Mouse (Mus musculus): Measurements from ENCODE around the gene Lcn8. TPM values are rescaled to one million over a fixed set of nuclear protein-coding genes. Genes with fewer than 3 reads are reported as not detected.

Gene Lcn8
- polyA plus RNA-seq, 1 experiment from 2014 or later = not detected

DNA sequence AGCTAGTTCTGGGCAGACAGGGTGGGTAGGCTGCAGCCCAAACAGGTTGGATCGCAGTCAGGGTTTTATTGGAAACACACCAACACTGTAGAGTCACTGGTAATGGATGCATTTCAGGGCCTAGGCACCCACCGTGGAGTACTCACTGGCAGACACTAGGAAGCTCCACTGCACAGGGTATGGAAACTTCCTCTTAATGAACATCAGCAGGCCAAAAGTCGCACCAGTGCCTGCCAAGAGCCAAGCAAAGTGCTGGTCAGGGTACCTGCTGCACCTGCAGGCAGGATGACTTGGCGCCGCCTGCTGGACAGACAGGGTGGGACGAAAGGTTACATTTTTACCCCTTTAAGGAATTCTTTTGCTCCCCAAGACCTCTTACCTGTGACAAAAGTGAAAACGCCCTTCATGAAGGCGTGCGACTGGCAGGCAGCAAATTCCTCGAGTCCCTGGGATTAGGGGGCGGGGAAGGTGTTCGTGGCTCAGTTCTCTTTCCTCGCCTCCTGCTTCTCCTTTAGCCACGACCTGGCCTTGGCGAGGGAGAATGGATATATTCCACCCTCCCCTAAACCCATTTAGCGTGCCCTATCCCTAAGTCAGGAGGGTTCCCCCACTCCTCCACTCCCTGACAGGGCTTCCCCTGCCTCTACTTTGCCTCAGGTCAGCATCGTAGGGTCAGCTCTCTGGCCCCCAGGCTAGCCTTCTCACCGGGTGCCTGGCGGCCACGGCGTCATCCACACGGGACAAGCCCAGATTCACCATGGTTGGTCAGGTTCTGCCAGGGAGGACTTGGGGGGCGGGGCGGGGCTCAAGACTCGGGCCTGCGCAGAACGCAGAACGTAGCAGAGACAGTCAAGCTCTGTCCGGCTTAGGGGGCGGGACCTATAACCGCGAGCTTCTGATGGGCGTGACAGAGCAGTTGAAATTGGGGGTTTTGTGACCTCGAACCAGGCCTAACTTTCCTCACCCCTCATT, 31.4 kb upstream of the Lcn8 start, which contains the start of gene Tmem141:
Gene Tmem141, minus strand, starts transcription at position 777 of the 972 bp plus-strand sequence.
- H3K27ac ChIP-seq (ENCODE audit: low read length) = peak within 1 kb of the TSS; percentile 39; the same call in 1 of the 2 replicates
- H3K9me3 ChIP-seq (ENCODE audit: control insufficient read depth, low read depth, low read length) = no peaks in the 10 kb centered on the region
- WGBS = 5% methylated on average over 34 of the region's 34 CpGs
- peak within 1 kb of the TSS; percentile 48 for H3K4me3 ChIP-seq (ENCODE audit: low read depth, low read length)
- peaks cover 4% of the 10 kb centered on the region; the same call in 1 of the 2 replicates for H3K4me1 ChIP-seq (ENCODE audit: control insufficient read depth, insufficient read depth, low read length)
- peaks cover 12% of the 10 kb centered on the region; the same call in 1 of the 2 replicates for H3K27me3 ChIP-seq (ENCODE audit: control insufficient read depth, insufficient read depth, low read length)
- ATAC-seq (ENCODE audit: insufficient number of reproducible peaks, insufficient read depth, low FRiP score, low read depth) = peak; percentile 91
- H3K36me3 ChIP-seq (ENCODE audit: control insufficient read depth, insufficient read depth, low read length) = no peaks in the 10 kb centered on the region
- H3K4me2 ChIP-seq (replicated peaks; ENCODE audit: low read depth, low read length) = peak within 1 kb of the TSS; percentile 76
- H3K9ac ChIP-seq (replicated peaks; ENCODE audit: low read depth, low read length) = peak within 1 kb of the TSS; percentile 36; the same call in 1 of the 2 replicates

DNA sequence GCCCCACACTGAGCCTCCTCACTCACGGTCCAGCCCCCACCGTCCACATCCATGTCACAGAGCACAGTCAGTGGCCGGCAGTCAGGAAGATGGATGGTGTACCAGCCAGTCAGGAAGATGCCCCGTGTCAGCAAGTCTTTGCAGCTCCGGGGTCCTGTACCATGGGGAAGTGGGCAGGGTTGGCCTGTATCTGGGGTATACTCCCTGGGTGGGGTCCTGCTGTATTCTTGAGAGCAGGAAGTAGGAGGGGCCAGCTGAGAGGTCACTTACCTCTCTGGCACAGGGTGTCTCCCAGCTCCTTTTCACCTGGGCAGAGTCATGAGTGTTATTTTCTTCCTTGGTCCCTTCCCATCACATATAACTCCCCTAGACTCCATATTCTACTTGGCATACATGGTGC, 26.9 kb upstream of the Lcn8 start:
- Histone ChIP-seq H3K27me3 (ENCODE audit: control insufficient read depth, insufficient read depth, low read length) (no peaks in the 10 kb centered on the region), H3K4me3 (ENCODE audit: low read depth, low read length) (no peak overlapping the region), H3K36me3 (ENCODE audit: control insufficient read depth, insufficient read depth, low read length) (no peaks in the 10 kb centered on the region), H3K4me2 (replicated peaks; ENCODE audit: low read depth, low read length) (no peak overlapping the region), H3K9me3 (ENCODE audit: control insufficient read depth, low read depth, low read length) (no peaks in the 10 kb centered on the region), H3K27ac (ENCODE audit: low read length) (no peak overlapping the region), H3K4me1 (ENCODE audit: control insufficient read depth, insufficient read depth, low read length) (peaks cover 3% of the 10 kb centered on the region; the same call in 1 of the 2 replicates), H3K9ac (replicated peaks; ENCODE audit: low read depth, low read length) (no peak overlapping the region)
- WGBS = 41% methylated on average over 5 of the region's 5 CpGs
- no peak for ATAC-seq (ENCODE audit: insufficient number of reproducible peaks, insufficient read depth, low FRiP score, low read depth)

DNA sequence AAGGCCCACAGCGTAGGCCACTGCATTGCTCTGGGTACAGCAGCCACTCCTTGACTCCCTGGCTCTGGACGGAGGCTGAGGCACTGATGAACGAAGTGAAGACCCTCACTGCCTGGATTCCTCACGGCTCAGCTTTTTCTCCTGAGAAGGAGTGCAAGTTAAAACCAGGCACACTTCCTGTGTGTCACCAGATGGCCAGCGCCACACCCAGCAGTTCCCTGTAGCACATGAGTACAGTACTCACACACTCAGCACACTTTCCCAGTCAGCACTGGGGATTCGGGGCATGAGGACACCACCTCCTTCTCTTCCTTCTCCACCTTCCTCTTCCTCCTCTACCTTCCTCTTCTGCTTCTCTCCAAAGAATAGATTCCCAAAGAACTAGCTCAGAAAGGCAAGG, 25.1 kb upstream of the Lcn8 start, which contains the start of gene Fcna:
Gene Fcna, minus strand, starts transcription at position 220 of the 400 bp plus-strand sequence.
- Histone ChIP-seq H3K27me3 (ENCODE audit: control insufficient read depth, insufficient read depth, low read length) (no peaks in the 10 kb centered on the region), H3K27ac (ENCODE audit: low read length) (no peak within 1 kb of the TSS), H3K9me3 (ENCODE audit: control insufficient read depth, low read depth, low read length) (no peaks in the 10 kb centered on the region), H3K4me3 (ENCODE audit: low read depth, low read length) (no peak within 1 kb of the TSS), H3K9ac (replicated peaks; ENCODE audit: low read depth, low read length) (no peak within 1 kb of the TSS), H3K4me2 (replicated peaks; ENCODE audit: low read depth, low read length) (no peak within 1 kb of the TSS), H3K4me1 (ENCODE audit: control insufficient read depth, insufficient read depth, low read length) (no peaks in the 10 kb centered on the region), H3K36me3 (ENCODE audit: control insufficient read depth, insufficient read depth, low read length) (no peaks in the 10 kb centered on the region)
- WGBS = 83% methylated on average over 6 of the region's 6 CpGs
- no peak for ATAC-seq (ENCODE audit: insufficient number of reproducible peaks, insufficient read depth, low FRiP score, low read depth)

DNA sequence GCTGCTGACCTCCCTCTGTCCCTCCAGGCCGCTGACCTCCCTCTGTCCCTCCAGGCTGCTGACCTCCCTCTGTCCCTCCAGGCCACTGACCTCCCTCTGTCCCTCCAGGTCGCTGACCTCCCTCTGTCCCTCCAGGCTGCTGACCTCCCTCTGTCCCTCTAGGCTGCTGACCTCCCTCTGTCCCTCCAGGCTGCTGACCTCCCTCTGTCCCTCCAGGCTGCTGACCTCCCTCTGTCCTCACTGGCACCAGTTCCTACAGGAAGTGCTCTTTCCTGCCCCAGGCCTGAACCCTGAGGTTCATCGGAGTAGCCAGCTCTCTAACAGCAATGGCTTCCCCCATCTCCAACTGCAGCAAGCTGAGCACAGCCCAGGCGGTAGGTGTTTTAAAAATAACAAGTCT, 24.2 kb upstream of the Lcn8 start:
- Histone ChIP-seq H3K4me2 (replicated peaks; ENCODE audit: low read depth, low read length) (no peak overlapping the region), H3K4me1 (ENCODE audit: control insufficient read depth, insufficient read depth, low read length) (no peaks in the 10 kb centered on the region), H3K36me3 (ENCODE audit: control insufficient read depth, insufficient read depth, low read length) (no peaks in the 10 kb centered on the region), H3K4me3 (ENCODE audit: low read depth, low read length) (no peak overlapping the region), H3K27me3 (ENCODE audit: control insufficient read depth, insufficient read depth, low read length) (no peaks in the 10 kb centered on the region), H3K9ac (replicated peaks; ENCODE audit: low read depth, low read length) (no peak overlapping the region), H3K27ac (ENCODE audit: low read length) (no peak overlapping the region), H3K9me3 (ENCODE audit: control insufficient read depth, low read depth, low read length) (no peaks in the 10 kb centered on the region)
- ATAC-seq (ENCODE audit: insufficient number of reproducible peaks, insufficient read depth, low FRiP score, low read depth) = no peak
- WGBS = 47% methylated on average over 4 of the region's 4 CpGs

DNA sequence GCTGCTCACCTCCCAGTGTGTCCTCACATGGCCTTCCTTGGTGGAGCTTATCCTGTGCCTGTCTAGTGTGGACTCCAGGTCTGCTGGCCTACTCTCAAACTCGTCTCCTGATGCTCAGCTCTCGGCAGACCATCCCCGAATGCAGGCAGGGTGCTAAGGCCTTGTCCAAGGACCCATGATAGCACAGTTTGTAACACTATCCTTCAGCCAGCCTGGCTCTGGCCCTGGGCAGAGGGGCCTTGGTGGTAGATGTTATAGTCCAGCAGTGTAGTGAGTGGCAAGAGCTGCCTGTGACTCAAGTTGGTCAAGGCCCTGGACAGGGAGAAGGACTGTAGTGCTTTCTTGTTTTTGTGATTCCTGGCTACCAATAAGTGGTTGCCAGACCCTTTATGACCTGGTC, 19.3 kb upstream of the Lcn8 start:
- no peaks in the 10 kb centered on the region for H3K4me1 ChIP-seq (ENCODE audit: control insufficient read depth, insufficient read depth, low read length)
- no peak overlapping the region for H3K4me2 ChIP-seq (replicated peaks; ENCODE audit: low read depth, low read length)
- H3K27ac ChIP-seq (ENCODE audit: low read length) = no peak overlapping the region
- no peaks in the 10 kb centered on the region for H3K9me3 ChIP-seq (ENCODE audit: control insufficient read depth, low read depth, low read length)
- ATAC-seq (ENCODE audit: insufficient number of reproducible peaks, insufficient read depth, low FRiP score, low read depth) = no peak
- 79% methylated on average over 3 of the region's 3 CpGs for WGBS
- H3K4me3 ChIP-seq (ENCODE audit: low read depth, low read length) = no peak overlapping the region
- no peaks in the 10 kb centered on the region for H3K36me3 ChIP-seq (ENCODE audit: control insufficient read depth, insufficient read depth, low read length)
- H3K9ac ChIP-seq (replicated peaks; ENCODE audit: low read depth, low read length) = no peak overlapping the region
- H3K27me3 ChIP-seq (ENCODE audit: control insufficient read depth, insufficient read depth, low read length) = no peaks in the 10 kb centered on the region

DNA sequence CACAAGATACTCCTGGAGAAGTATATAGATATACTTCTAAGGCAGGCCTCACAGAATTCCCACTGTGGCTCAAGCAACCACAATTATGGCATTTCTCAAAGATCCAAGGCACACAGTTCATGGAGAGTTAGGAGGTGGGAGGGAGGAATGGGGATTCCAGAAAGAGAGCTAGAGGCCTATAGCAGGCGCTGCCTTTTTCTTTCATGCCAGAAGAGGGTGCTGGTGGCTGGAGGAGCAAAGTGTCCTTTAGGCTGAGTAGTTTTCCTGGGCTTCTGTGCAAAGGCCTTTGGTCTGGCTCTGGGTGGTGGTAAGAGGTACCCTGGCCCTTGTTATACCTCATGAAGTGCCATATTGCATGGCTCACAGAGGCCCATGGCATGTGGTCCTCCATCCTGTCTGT, 18.9 kb upstream of the Lcn8 start:
- no peaks in the 10 kb centered on the region for H3K4me1 ChIP-seq (ENCODE audit: control insufficient read depth, insufficient read depth, low read length)
- no peak overlapping the region for H3K4me3 ChIP-seq (ENCODE audit: low read depth, low read length)
- no peak overlapping the region for H3K27ac ChIP-seq (ENCODE audit: low read length)
- no peaks in the 10 kb centered on the region for H3K36me3 ChIP-seq (ENCODE audit: control insufficient read depth, insufficient read depth, low read length)
- H3K4me2 ChIP-seq (replicated peaks; ENCODE audit: low read depth, low read length) = no peak overlapping the region
- ATAC-seq (ENCODE audit: insufficient number of reproducible peaks, insufficient read depth, low FRiP score, low read depth) = no peak
- WGBS = 43% methylated on average over 1 of the region's 1 CpGs
- no peaks in the 10 kb centered on the region for H3K27me3 ChIP-seq (ENCODE audit: control insufficient read depth, insufficient read depth, low read length)
- H3K9ac ChIP-seq (replicated peaks; ENCODE audit: low read depth, low read length) = no peak overlapping the region
- no peaks in the 10 kb centered on the region for H3K9me3 ChIP-seq (ENCODE audit: control insufficient read depth, low read depth, low read length)

DNA sequence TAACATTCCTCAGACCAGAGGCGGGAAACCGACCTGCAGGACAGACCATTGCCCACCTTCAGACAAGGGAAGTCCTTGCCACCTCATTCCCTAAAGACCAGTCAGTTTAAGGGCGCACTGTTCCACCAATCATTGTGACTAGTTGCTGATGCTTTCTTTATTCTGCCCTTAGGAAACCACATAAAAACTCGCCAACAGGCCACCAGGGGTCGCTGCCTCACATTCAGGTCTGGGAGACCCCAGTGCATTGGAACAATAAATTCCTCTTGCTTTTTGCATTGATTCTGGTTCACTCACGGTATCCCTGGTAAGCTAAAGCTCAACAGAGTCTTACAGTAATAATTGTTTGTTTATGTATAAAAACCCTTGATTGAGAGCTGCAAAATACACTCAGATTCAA, 13.0 kb upstream of the Lcn8 start:
- Histone ChIP-seq H3K9me3 (ENCODE audit: control insufficient read depth, low read depth, low read length) (no peaks in the 10 kb centered on the region), H3K4me3 (ENCODE audit: low read depth, low read length) (no peak overlapping the region), H3K4me2 (replicated peaks; ENCODE audit: low read depth, low read length) (no peak overlapping the region), H3K4me1 (ENCODE audit: control insufficient read depth, insufficient read depth, low read length) (no peaks in the 10 kb centered on the region), H3K36me3 (ENCODE audit: control insufficient read depth, insufficient read depth, low read length) (no peaks in the 10 kb centered on the region), H3K9ac (replicated peaks; ENCODE audit: low read depth, low read length) (no peak overlapping the region), H3K27ac (ENCODE audit: low read length) (no peak overlapping the region), H3K27me3 (ENCODE audit: control insufficient read depth, insufficient read depth, low read length) (no peaks in the 10 kb centered on the region)
- WGBS = 17% methylated on average over 6 of the region's 6 CpGs
- ATAC-seq (ENCODE audit: insufficient number of reproducible peaks, insufficient read depth, low FRiP score, low read depth) = no peak

DNA sequence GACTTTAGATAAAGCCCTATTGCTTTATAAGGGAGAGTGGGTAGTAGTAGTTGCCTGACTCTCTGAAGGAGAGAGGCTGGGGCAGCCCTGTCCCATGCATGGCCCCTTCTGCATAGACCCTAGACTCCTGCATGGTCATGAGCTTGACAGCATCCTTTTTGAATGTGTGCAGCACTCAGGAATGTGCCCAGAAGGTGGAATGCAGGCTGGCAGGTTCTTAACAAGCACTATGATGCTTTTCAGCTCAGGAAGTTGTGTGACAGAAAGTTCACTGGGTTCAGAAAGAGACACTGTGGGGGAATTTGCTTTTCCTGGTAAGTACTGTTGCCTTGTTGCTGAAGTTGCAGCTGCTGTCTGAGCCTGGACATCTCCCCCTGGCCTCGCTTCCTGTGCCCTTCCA, 1.6 kb downstream of the Lcn8 start:
- H3K27me3 ChIP-seq (ENCODE audit: control insufficient read depth, insufficient read depth, low read length) = no peaks in the 10 kb centered on the region
- H3K9me3 ChIP-seq (ENCODE audit: control insufficient read depth, low read depth, low read length) = no peaks in the 10 kb centered on the region
- no peaks in the 10 kb centered on the region for H3K4me1 ChIP-seq (ENCODE audit: control insufficient read depth, insufficient read depth, low read length)
- ATAC-seq (ENCODE audit: insufficient number of reproducible peaks, insufficient read depth, low FRiP score, low read depth) = no peak
- H3K4me3 ChIP-seq (ENCODE audit: low read depth, low read length) = no peak overlapping the region
- no peaks in the 10 kb centered on the region for H3K36me3 ChIP-seq (ENCODE audit: control insufficient read depth, insufficient read depth, low read length)
- no peak overlapping the region for H3K9ac ChIP-seq (replicated peaks; ENCODE audit: low read depth, low read length)
- no peak overlapping the region for H3K4me2 ChIP-seq (replicated peaks; ENCODE audit: low read depth, low read length)
- 67% methylated on average over 1 of the region's 1 CpGs for WGBS
- H3K27ac ChIP-seq (ENCODE audit: low read length) = no peak overlapping the region
